Mouse (Mus musculus): ENCODE results near the gene Diablo.

DNA sequence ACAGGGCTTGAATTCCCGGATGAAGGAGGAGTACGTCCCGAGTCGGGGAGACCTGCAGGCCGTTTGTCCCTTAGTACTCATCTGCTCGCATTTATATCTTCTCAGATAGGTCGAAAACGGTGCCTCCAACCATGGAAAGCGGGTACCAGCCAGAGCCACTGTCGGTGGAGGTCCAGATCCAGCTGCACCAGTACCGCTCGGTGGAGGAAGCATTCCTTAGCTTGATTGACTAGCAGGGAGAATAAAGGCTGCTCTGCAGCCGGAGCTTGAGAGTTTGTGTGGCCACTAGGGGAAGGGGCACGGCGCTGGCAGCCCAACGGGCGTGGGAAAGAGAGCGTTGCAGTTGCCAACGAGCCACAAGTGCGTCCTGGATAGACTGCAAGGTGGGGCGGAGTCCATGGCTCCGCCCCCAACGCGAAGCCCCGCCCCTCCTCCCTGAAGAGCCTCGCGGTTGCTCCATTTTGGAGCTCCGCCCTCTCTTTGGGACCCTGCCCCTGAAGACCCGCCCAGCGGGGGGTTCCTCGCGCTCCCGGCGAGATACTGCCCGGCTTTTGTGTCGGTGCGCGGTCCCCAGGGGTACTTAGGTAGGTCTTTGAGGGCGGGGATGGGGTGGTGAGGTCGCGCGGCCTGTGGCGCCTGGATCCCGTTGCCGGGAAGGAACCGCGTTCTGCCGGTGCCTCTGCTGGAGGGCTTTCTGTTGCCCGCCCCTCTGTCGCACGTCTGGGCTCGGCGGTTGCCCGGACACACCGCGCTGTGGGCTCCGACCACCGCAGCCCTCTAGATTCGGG is 15.8 kb downstream of the Diablo start:
- TF ChIP-seq CTCF (IDR thresholded peaks at IDR 0.05; ENCODE audit: borderline replicate concordance, control insufficient read depth, extremely low read depth, insufficient read depth, low read length, poor library complexity): no peak
- TF ChIP-seq POLR2A (IDR thresholded peaks at IDR 0.05; ENCODE audit: control insufficient read depth, extremely low read depth, insufficient read depth, low read length, poor library complexity): 0 out of 2 replicates have a peak, but pooled peaks have one; percentile 27

Data from thymus, adult 2 months (tissue).